Mouse (Mus musculus) bone marrow, adult 2 months (tissue): ENCODE measurements around the gene Ttll12.

Source experiments
- CTCF ChIP-seq: fragments of 200-500 bp; IDR thresholded peaks from 2 replicates; pipeline ENCODE4 v1.5.1; 2011; ENCODE audit warnings: low read length, control low read depth; ENCODE audit not compliant: control insufficient read depth, insufficient read depth
- POLR2A ChIP-seq: fragments of 200-500 bp; IDR thresholded peaks from 2 replicates; pipeline ENCODE4 v1.6.1; 2011; ENCODE audit warnings: low read depth, mild to moderate bottlenecking, control low read depth, low read length, borderline replicate concordance; ENCODE audit not compliant: control insufficient read depth

GRCm38 (mm10) chr15:83606700-83607099, 11.7 kb upstream of the Ttll12 start:
- no peak for TF ChIP-seq CTCF
- TF ChIP-seq POLR2A: 0 out of 2 replicates have a peak, but pooled peaks have one; percentile 18
